Mouse (Mus musculus) brown adipose tissue, adult 24 weeks (tissue): ENCODE results near the gene Gapdh. TPM values are rescaled to one million over a fixed set of nuclear protein-coding genes. Genes with fewer than 3 reads are reported as not detected.
A peak's percentile ranks its signal among the peaks of the same experiment; 100 is the strongest.

ENCODE experiments used
- H3K27ac ChIP-seq: fragments of 200-500 bp; replicated peaks from 2 replicates; pipeline ENCODE4 v1.5.1; 2012; ENCODE audit warnings: low read depth, mild to moderate bottlenecking, low read length
- H3K4me1 ChIP-seq: fragments of 200-500 bp; 2 replicates; pipeline ENCODE4 v1.6.1; 2012; ENCODE audit warnings: low read length, mixed read lengths; ENCODE audit not compliant: control insufficient read depth, insufficient read depth, insufficient read length
- H3K4me3 ChIP-seq: fragments of 200-500 bp; 2 replicates; pipeline ENCODE4 v1.5.1; 2012; ENCODE audit warnings: low read depth, mild to moderate bottlenecking, low read length, moderate library complexity; ENCODE audit not compliant: insufficient read depth
- polyA plus RNA-seq: library from polyadenylated mRNA; stranded (reverse); fragments of >200 nt; gene quantifications from 2 replicates; pipeline ENCODE4 v1.2.4, GENCODE M21; 2012; ENCODE audit not compliant: missing spikeins, insufficient read depth, insufficient read length

Gapdh gene
- polyA plus RNA-seq, 1 experiment, result 1,014 TPM

GRCm38 (mm10) chr6:125160854-125161760, 5.2 kb downstream of the Gapdh start:
- Histone ChIP-seq H3K4me3 (peak overlapping the region; percentile 9; the same call in 1 of the 2 replicates), H3K27ac (peak overlapping the region; percentile 32), H3K4me1 (no peaks in the 10 kb centered on the region)

- Histone ChIP-seq H3K27ac (peak overlapping the region; percentile 32; the same call in 1 of the 2 replicates), H3K4me3 (no peak overlapping the region), H3K4me1 (no peaks in the 10 kb centered on the region)
Measured at GRCm38 (mm10) chr6:125160558-125160853, 5.8 kb downstream of the Gapdh start.

- no peaks in the 10 kb centered on the region for H3K4me1 ChIP-seq
- H3K4me3 ChIP-seq, result no peak overlapping the region
- no peak overlapping the region for H3K27ac ChIP-seq
Measured at GRCm38 (mm10) chr6:125159773-125160557, 6.3 kb downstream of the Gapdh start.

- H3K4me1 ChIP-seq, result no peaks in the 10 kb centered on the region
Measured at GRCm38 (mm10) chr6:125158944-125159492, 7.2 kb downstream of the Gapdh start.

GRCm38 (mm10) chr6:125156903-125157614, 9.2 kb downstream of the Gapdh start:
- no peak overlapping the region for H3K27ac ChIP-seq
- no peaks in the 10 kb centered on the region for H3K4me1 ChIP-seq

More at GRCm38 (mm10) chr6:125158944-125159492, 7.2 kb downstream of the Gapdh start:
- H3K4me3 ChIP-seq, result no peak overlapping the region
- H3K27ac ChIP-seq, result no peak overlapping the region

GRCm38 (mm10) chr6:125156491-125156890, 9.8 kb downstream of the Gapdh start:
- Histone ChIP-seq H3K4me1 (no peaks in the 10 kb centered on the region), H3K4me3 (no peak overlapping the region), H3K27ac (no peak overlapping the region)

More at GRCm38 (mm10) chr6:125156903-125157614, 9.2 kb downstream of the Gapdh start:
- no peak overlapping the region for H3K4me3 ChIP-seq

GRCm38 (mm10) chr6:125155262-125155661, 11.0 kb downstream of the Gapdh start:
- Histone ChIP-seq H3K27ac (no peak overlapping the region), H3K4me3 (no peak overlapping the region), H3K4me1 (no peaks in the 10 kb centered on the region)

GRCm38 (mm10) chr6:125154550-125154949, 11.7 kb downstream of the Gapdh start:
- no peak overlapping the region for H3K4me3 ChIP-seq

GRCm38 (mm10) chr6:125153682-125154081, 12.6 kb downstream of the Gapdh start:
- Histone ChIP-seq H3K27ac (no peak overlapping the region), H3K4me3 (no peak overlapping the region), H3K4me1 (peaks cover 12% of the 10 kb centered on the region)

More at GRCm38 (mm10) chr6:125154550-125154949, 11.7 kb downstream of the Gapdh start:
- Histone ChIP-seq H3K4me1 (peaks cover 3% of the 10 kb centered on the region), H3K27ac (no peak overlapping the region)

- H3K27ac ChIP-seq, result no peak overlapping the region
- no peak overlapping the region for H3K4me3 ChIP-seq
Measured at GRCm38 (mm10) chr6:125153018-125153389, 13.3 kb downstream of the Gapdh start.

GRCm38 (mm10) chr6:125152212-125153017, 13.9 kb downstream of the Gapdh start:
- peaks cover 16% of the 10 kb centered on the region for H3K4me1 ChIP-seq
- H3K4me3 ChIP-seq, result no peak overlapping the region
- no peak overlapping the region for H3K27ac ChIP-seq

More at GRCm38 (mm10) chr6:125153018-125153389, 13.3 kb downstream of the Gapdh start:
- peaks cover 16% of the 10 kb centered on the region for H3K4me1 ChIP-seq

GRCm38 (mm10) chr6:125149569-125149950, 16.7 kb downstream of the Gapdh start:
- peaks cover 27% of the 10 kb centered on the region for H3K4me1 ChIP-seq
- H3K27ac ChIP-seq, result peak overlapping the region; percentile 35
- no peak overlapping the region for H3K4me3 ChIP-seq

GRCm38 (mm10) chr6:125148926-125149568, 17.2 kb downstream of the Gapdh start:
- H3K27ac ChIP-seq, result peak overlapping the region; percentile 35
- H3K4me3 ChIP-seq, result peak overlapping the region; percentile 12; the same call in 1 of the 2 replicates
- peaks cover 27% of the 10 kb centered on the region for H3K4me1 ChIP-seq
